Mouse (Mus musculus): ENCODE data around the gene Ldlrap1. TPM values are rescaled to one million over a fixed set of nuclear protein-coding genes. Genes with fewer than 3 reads are reported as not detected.
"Not testable (repeated sequence)": the region's sequence is repeated elsewhere in the genome, so short reads cannot be mapped to it uniquely, and the experiment has no call there.

Gene Ldlrap1
- polyA plus RNA-seq, 1 experiment, result 19.0 TPM

DNA sequence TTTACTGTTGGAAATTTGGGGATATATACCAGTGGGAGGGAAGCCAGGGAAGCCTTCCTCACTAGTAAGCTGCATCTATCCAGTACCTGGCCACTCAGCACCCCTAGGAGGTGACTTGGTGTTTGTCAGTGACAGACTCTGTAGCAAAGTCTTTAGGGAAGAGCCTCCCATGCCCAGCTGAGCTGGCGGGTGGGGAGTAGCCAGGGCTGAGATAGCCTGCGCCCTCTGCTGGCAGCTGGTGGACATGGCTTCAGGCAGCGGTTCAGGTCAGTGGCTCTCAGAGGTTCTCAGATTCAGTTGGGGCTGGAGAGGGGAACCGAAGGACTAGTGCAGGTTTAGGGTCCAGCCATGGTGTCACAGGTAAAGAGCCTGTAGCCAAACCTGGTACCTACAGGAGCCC lies 31.4 kb upstream of the Ldlrap1 start:
- H3ac ChIP-seq (ENCODE audit: control insufficient read depth, insufficient read length), result no peak overlapping the region
- no peak for TF ChIP-seq USF1 (IDR thresholded peaks at IDR 0.05; ENCODE audit: low read depth)
- TF ChIP-seq E2F4 (IDR thresholded peaks at IDR 0.05; ENCODE audit: insufficient read depth), result no peak
- TF ChIP-seq MYOG (IDR thresholded peaks at IDR 0.05; ENCODE audit: control insufficient read depth in 1 of 3, insufficient read depth in 1 of 3, insufficient read length in 2 of 3, low read depth in 2 of 3), result peak in 1 of 3 experiments; percentile 24
- no peak for TF ChIP-seq MAX (IDR thresholded peaks at IDR 0.05; ENCODE audit: low read depth)
- TF ChIP-seq POLR2A (IDR thresholded peaks at IDR 0.05; ENCODE audit: insufficient read length, low read depth), result no peak
- TF ChIP-seq TCF12 (IDR thresholded peaks at IDR 0.05; ENCODE audit: insufficient read depth, poor library complexity, severe bottlenecking), result no peak
- H3K36me3 ChIP-seq (ENCODE audit: control insufficient read depth, insufficient read depth), result peaks cover 7% of the 10 kb centered on the region
- no peak overlapping the region for H3K4me2 ChIP-seq (ENCODE audit: low read depth)
- no peaks in the 10 kb centered on the region for H3K27me3 ChIP-seq (ENCODE audit: control insufficient read depth, insufficient read depth, insufficient read length)
- no peaks in the 10 kb centered on the region for H3K79me2 ChIP-seq (ENCODE audit: control insufficient read depth, insufficient read depth)
- H3K4me3 ChIP-seq, result no peak overlapping the region

DNA sequence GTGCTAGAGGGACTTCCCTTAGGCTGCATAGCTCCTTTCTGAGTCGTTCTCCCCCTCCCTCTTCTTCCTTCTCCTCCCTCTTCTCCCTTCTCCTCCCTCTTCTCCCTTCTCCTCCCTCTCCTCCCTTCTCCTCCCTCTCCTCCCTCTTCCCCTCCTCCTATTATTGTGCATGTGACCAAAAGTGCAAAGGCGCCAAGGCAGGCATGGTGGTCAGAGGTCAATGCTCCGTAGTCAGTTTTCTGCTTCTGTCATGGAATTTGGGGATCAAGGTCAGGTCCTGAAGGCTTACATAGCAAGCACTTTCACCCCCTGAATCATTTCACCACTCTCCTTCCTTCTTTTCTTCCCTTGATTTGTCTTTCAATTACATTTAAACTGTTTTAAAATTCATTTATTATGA lies 31.0 kb upstream of the Ldlrap1 start:
- Histone ChIP-seq H3ac (ENCODE audit: control insufficient read depth, insufficient read length) (no peak overlapping the region), H3K36me3 (ENCODE audit: control insufficient read depth, insufficient read depth) (peaks cover 3% of the 10 kb centered on the region), H3K79me2 (ENCODE audit: control insufficient read depth, insufficient read depth) (no peaks in the 10 kb centered on the region), H3K4me3 (no peak overlapping the region), H3K27me3 (ENCODE audit: control insufficient read depth, insufficient read depth, insufficient read length) (no peaks in the 10 kb centered on the region), H3K4me2 (ENCODE audit: low read depth) (no peak overlapping the region)
- TF ChIP-seq MAX (IDR thresholded peaks at IDR 0.05; ENCODE audit: low read depth), result no peak
- TF ChIP-seq REST (IDR thresholded peaks at IDR 0.05; ENCODE audit: insufficient read depth, insufficient read length), result no peak
- no peak for TF ChIP-seq MYOD1 (IDR thresholded peaks at IDR 0.05; ENCODE audit: control insufficient read depth in 1 of 3, insufficient read length in 2 of 3, low read depth in 2 of 3)
- no peak for TF ChIP-seq USF1 (IDR thresholded peaks at IDR 0.05; ENCODE audit: low read depth)
- TF ChIP-seq CEBPB (IDR thresholded peaks at IDR 0.05; ENCODE audit: insufficient read depth, poor library complexity, severe bottlenecking), result no peak

DNA sequence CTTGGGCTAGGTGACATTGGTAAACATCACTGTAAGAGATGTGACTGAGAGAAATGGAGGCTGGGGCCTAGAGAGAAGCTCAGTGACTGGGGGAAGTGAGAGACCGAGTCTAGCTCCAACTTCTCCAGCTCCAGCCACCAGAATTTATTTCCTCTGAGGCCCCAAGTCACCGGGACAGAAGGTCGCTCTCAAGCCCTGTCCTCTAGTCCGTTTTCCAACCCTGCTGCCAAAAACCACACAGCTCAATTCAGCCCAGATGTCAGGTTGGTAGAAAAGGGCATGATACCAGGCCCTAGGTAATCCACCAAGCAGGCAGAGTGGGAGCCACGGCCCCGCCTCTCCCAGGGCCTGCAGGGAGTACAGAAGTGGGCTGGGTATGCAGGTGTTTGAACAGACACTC lies 29.8 kb upstream of the Ldlrap1 start:
- Histone ChIP-seq H3ac (ENCODE audit: control insufficient read depth, insufficient read length) (no peak overlapping the region), H3K4me2 (ENCODE audit: low read depth) (no peak overlapping the region), H3K79me2 (ENCODE audit: control insufficient read depth, insufficient read depth) (no peaks in the 10 kb centered on the region), H3K27me3 (ENCODE audit: control insufficient read depth, insufficient read depth, insufficient read length) (no peaks in the 10 kb centered on the region), H3K36me3 (ENCODE audit: control insufficient read depth, insufficient read depth) (no peaks in the 10 kb centered on the region), H3K4me3 (no peak overlapping the region)
- TF ChIP-seq TCF12 (IDR thresholded peaks at IDR 0.05; ENCODE audit: insufficient read depth, poor library complexity, severe bottlenecking) (no peak), POLR2A (IDR thresholded peaks at IDR 0.05; ENCODE audit: insufficient read length, low read depth) (no peak), MAX (IDR thresholded peaks at IDR 0.05; ENCODE audit: low read depth) (no peak), REST (IDR thresholded peaks at IDR 0.05; ENCODE audit: insufficient read depth, insufficient read length) (no peak), MYOD1 (IDR thresholded peaks at IDR 0.05; ENCODE audit: control insufficient read depth in 1 of 3, insufficient read length in 2 of 3, low read depth in 2 of 3) (no peak), MYOG (IDR thresholded peaks at IDR 0.05; ENCODE audit: control insufficient read depth in 1 of 3, insufficient read depth in 1 of 3, insufficient read length in 2 of 3, low read depth in 2 of 3) (no peak), USF1 (IDR thresholded peaks at IDR 0.05; ENCODE audit: low read depth) (no peak), TCF3 (IDR thresholded peaks at IDR 0.05; ENCODE audit: insufficient read length, low read depth) (no peak), SRF (IDR thresholded peaks at IDR 0.05; ENCODE audit: control insufficient read depth, insufficient read length, low read depth) (no peak), CEBPB (IDR thresholded peaks at IDR 0.05; ENCODE audit: insufficient read depth, poor library complexity, severe bottlenecking) (no peak), POLR2AphosphoS2 (IDR thresholded peaks at IDR 0.05; ENCODE audit: insufficient read length, low read depth) (no peak), E2F4 (IDR thresholded peaks at IDR 0.05; ENCODE audit: insufficient read depth) (no peak)

DNA sequence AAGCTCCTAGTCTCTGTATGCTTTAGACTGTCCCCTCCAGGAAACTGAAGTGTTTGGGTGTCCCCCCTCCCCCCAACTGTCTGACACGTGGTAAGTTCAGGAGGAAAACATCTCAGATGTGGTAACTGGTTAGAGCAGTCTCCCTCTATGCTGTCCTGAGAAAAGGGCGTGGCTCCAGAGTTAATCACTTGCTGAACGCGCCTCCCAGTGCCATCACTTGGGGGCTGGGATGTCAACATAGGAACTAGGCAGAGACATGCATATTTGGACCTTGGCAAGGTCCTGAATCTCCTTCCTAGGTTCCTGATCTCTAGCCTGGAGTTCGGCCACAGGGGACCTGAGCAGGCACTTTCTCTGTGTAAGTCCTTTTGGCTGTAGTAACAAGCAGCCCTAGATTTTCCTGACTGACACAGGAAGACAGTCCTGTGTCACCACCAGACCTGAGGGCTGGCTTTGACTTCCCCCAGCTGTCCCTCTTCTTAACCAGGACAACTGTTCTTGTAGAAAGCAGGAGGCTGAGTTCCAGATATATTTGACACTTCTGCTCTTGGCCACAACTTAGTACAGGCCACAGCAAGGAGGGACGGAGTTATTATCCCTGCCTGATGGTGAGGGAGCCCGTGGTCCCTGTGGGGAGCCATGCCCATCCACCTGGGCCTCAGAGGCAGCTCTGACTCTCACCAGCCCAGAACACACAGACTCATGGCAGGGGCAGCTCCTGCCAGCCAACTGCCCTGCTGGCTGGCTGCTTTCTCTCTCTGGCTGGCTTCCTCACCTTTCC lies 28.9 kb upstream of the Ldlrap1 start:
- no peaks in the 10 kb centered on the region for H3K79me2 ChIP-seq (ENCODE audit: control insufficient read depth, insufficient read depth)
- no peaks in the 10 kb centered on the region for H3K36me3 ChIP-seq (ENCODE audit: control insufficient read depth, insufficient read depth)
- TF ChIP-seq MYOD1 (IDR thresholded peaks at IDR 0.05; ENCODE audit: control insufficient read depth in 1 of 3, insufficient read length in 2 of 3, low read depth in 2 of 3) (peak in 2 of 3 experiments; percentile 19 to 23), USF1 (IDR thresholded peaks at IDR 0.05; ENCODE audit: low read depth) (peak; percentile 38), CEBPB (IDR thresholded peaks at IDR 0.05; ENCODE audit: insufficient read depth, poor library complexity, severe bottlenecking) (no peak), MYOG (IDR thresholded peaks at IDR 0.05; ENCODE audit: control insufficient read depth in 1 of 3, insufficient read depth in 1 of 3, insufficient read length in 2 of 3, low read depth in 2 of 3) (peak in 2 of 3 experiments; percentile 57 to 65)
- peak overlapping the region; percentile 50 for H3K4me2 ChIP-seq (ENCODE audit: low read depth)
- H3K27me3 ChIP-seq (ENCODE audit: control insufficient read depth, insufficient read depth, insufficient read length), result no peaks in the 10 kb centered on the region
- no peak overlapping the region for H3ac ChIP-seq (ENCODE audit: control insufficient read depth, insufficient read length)
- H3K4me3 ChIP-seq, result no peak overlapping the region

DNA sequence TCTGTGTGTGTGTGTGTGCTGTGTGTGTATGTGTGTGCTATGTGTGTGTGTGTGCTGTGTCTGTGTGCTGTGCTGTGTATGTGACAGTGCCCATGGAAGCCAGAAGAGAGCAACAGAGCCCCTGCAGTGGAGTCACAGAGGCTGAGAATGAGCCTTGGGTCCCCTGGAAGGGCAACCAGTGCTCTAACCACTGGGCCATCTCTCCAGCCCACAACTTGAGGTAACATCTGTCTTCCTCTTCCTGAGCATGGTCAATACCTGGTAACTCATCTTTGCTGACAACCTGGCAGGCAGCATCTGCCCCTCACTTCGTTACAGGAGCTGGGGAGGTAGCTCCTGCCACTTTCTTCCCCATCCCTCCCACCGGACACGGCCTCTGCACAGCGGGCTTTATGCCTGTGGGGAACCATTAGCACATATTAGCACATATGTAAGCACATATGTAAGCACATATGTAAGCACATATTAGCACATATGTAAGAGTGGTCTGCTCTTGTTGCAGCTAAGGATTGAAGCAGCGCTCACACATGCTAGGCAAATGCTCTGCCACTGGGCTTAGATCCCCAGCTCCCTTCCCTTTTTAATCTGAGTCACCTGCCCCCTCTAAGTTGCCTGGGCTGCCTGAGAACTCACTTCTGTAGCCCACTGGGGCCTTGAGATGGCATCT lies 28.1 kb upstream of the Ldlrap1 start:
- H3K79me2 ChIP-seq (ENCODE audit: control insufficient read depth, insufficient read depth), result no peaks in the 10 kb centered on the region
- no peak overlapping the region for H3K4me2 ChIP-seq (ENCODE audit: low read depth)
- TF ChIP-seq POLR2A (IDR thresholded peaks at IDR 0.05; ENCODE audit: insufficient read length, low read depth) (no peak), SRF (IDR thresholded peaks at IDR 0.05; ENCODE audit: control insufficient read depth, insufficient read length, low read depth) (no peak), MYOD1 (IDR thresholded peaks at IDR 0.05; ENCODE audit: control insufficient read depth in 1 of 3, insufficient read length in 2 of 3, low read depth in 2 of 3) (no peak), MAX (IDR thresholded peaks at IDR 0.05; ENCODE audit: low read depth) (no peak), TCF12 (IDR thresholded peaks at IDR 0.05; ENCODE audit: insufficient read depth, poor library complexity, severe bottlenecking) (no peak), E2F4 (IDR thresholded peaks at IDR 0.05; ENCODE audit: insufficient read depth) (no peak), POLR2AphosphoS2 (IDR thresholded peaks at IDR 0.05; ENCODE audit: insufficient read length, low read depth) (no peak), TCF3 (IDR thresholded peaks at IDR 0.05; ENCODE audit: insufficient read length, low read depth) (no peak)
- no peaks in the 10 kb centered on the region for H3K27me3 ChIP-seq (ENCODE audit: control insufficient read depth, insufficient read depth, insufficient read length)
- H3K36me3 ChIP-seq (ENCODE audit: control insufficient read depth, insufficient read depth), result no peaks in the 10 kb centered on the region
- H3K4me3 ChIP-seq, result no peak overlapping the region
- H3ac ChIP-seq (ENCODE audit: control insufficient read depth, insufficient read length), result no peak overlapping the region

DNA sequence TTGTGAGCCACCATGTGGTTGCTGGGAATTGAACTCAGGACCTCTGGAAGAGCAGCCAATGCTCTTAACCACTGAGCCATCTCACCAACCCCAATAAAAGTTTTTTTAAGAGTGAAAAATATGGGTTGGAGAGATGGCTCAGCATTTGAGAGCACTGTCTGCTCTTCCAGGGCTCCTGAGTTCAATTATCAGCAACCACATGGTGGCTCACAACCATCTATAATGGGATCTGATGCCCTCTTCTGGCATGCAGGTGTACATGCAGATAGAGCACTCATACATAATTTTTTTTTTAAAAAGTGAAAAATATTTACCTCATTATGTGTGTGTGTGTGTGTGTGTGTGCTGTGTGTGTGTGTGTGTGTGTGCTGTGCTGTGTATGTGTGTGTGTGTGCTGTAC lies 27.1 kb upstream of the Ldlrap1 start:
- not testable (repeated sequence) for H3K27me3 ChIP-seq (ENCODE audit: control insufficient read depth, insufficient read depth, insufficient read length); H3K4me2 ChIP-seq (ENCODE audit: low read depth); H3K4me3 ChIP-seq; H3K36me3 ChIP-seq (ENCODE audit: control insufficient read depth, insufficient read depth); H3ac ChIP-seq (ENCODE audit: control insufficient read depth, insufficient read length); H3K79me2 ChIP-seq (ENCODE audit: control insufficient read depth, insufficient read depth)
